Mouse (Mus musculus) heart, embryonic 10.5 days (tissue): Measurements from ENCODE around the gene Ppp2r5d. TPM values are rescaled to one million over a fixed set of nuclear protein-coding genes. Genes with fewer than 3 reads are reported as not detected.

ENCODE experiments used
- DNase-seq: peaks from one replicate; pipeline ENCODE4 v3.0.0-alpha.2; 2017; ENCODE audit warnings: low spot score
- H3K27ac ChIP-seq: fragments of 300-500 bp; sonication (generic); 2 replicates; pipeline ENCODE4 v1.5.1; 2016; ENCODE audit warnings: mild to moderate bottlenecking
- H3K27me3 ChIP-seq: fragments of 300-500 bp; sonication (generic); 2 replicates; pipeline ENCODE4 v1.6.1; 2016; ENCODE audit warnings: mild to moderate bottlenecking; ENCODE audit not compliant: poor library complexity, insufficient read depth, severe bottlenecking
- H3K36me3 ChIP-seq: fragments of 300-500 bp; sonication (generic); 2 replicates; pipeline ENCODE4 v1.6.1; 2016; ENCODE audit warnings: mild to moderate bottlenecking, moderate library complexity
- H3K4me1 ChIP-seq: fragments of 300-500 bp; sonication (generic); 2 replicates; pipeline ENCODE4 v1.6.1; 2016; ENCODE audit warnings: mild to moderate bottlenecking
- H3K4me3 ChIP-seq: fragments of 300-500 bp; sonication (generic); 2 replicates; pipeline ENCODE4 v1.5.1; 2016; ENCODE audit warnings: mild to moderate bottlenecking, moderate library complexity
- H3K9me3 ChIP-seq: fragments of 300-500 bp; sonication (generic); 2 replicates; pipeline ENCODE4 v1.6.1; 2016; ENCODE audit warnings: mild to moderate bottlenecking, moderate library complexity
- WGBS: fragments of 180-500 bp; shearing (Covaris S2); methylation state at CpG from one replicate; pipeline ENCODE4 v1.1.7; 2016; 5-methylcytosine and 5-hydroxymethylcytosine counted together
- polyA plus RNA-seq: library from polyadenylated mRNA; unstranded; fragments of >200 nt; fragmentation: Nextera tagmentation; extraction: Ambion mirVana; gene quantifications from 2 replicates; pipeline ENCODE4 v1.2.1, GENCODE M21; 2016

Ppp2r5d gene
- polyA plus RNA-seq, 1 experiment from 2014 or later: 103 TPM

DNA sequence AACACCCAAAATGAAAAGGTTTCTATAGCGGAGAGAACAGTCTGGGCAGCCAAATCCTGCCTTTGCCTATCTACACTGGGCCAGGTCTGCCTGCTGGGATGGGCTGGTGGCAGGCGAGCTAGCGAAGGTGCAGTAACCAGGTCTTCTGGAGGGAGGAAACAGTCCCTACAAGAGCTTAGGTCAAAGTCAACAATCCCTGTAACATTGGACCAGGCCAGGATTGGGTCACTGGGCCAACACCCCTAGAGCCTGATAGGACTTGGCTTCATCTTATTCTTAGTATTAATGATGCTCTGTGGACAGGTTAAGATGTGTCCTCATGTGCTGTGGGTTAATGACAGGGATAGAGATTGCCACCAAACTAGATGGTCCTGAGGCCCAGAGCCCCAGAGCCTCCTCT lies 29.1 kb upstream of the Ppp2r5d start:
- 91% methylated on average over 3 of the region's 3 CpGs for WGBS
- peaks cover 35% of the 10 kb centered on the region for H3K36me3 ChIP-seq
- peaks cover 14% of the 10 kb centered on the region for H3K27me3 ChIP-seq
- DNase-seq: no peak
- no peaks in the 10 kb centered on the region for H3K9me3 ChIP-seq
- peaks cover 2% of the 10 kb centered on the region; the same call in 1 of the 2 replicates for H3K4me1 ChIP-seq
- no peak overlapping the region for H3K27ac ChIP-seq
- H3K4me3 ChIP-seq: no peak overlapping the region

- DNase-seq: no peak
- no peaks in the 10 kb centered on the region for H3K9me3 ChIP-seq
- 17% methylated on average over 24 of the region's 24 CpGs for WGBS
- H3K36me3 ChIP-seq: peaks cover 14% of the 10 kb centered on the region
- peaks cover 32% of the 10 kb centered on the region for H3K4me1 ChIP-seq
- no peak within 1 kb of the TSS for H3K27ac ChIP-seq
- peak within 1 kb of the TSS; percentile 33 for H3K4me3 ChIP-seq
- peaks cover 27% of the 10 kb centered on the region for H3K27me3 ChIP-seq
Observed at GRCm38 (mm10) chr17:46728904-46729318, 24.0 kb upstream of the Ppp2r5d start, which contains the start of gene Gnmt. TSS of gene Gnmt (minus strand) at chr17:46729168.

DNA sequence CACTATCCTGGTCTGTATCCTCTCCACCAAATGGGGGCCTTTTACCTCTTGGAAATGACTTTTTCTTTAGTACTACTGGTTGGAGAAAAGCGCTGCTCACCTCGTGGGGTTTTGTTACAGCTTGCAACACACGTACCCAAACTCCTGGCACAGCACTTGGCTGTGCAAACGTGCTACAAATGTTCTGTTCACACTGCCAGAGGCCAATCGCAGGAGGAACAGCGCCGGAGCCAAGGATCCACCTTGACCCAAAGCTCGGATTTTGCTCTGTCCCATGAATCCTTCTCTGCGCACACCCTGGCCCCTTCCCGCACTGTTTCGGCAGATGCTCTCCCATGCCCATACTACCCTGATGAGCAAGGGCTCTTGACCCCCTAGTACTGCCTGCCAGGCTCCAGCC lies 23.6 kb upstream of the Ppp2r5d start:
- peaks cover 18% of the 10 kb centered on the region for H3K36me3 ChIP-seq
- peaks cover 27% of the 10 kb centered on the region for H3K27me3 ChIP-seq
- H3K9me3 ChIP-seq: no peaks in the 10 kb centered on the region
- peaks cover 32% of the 10 kb centered on the region for H3K4me1 ChIP-seq
- no peak overlapping the region for H3K27ac ChIP-seq
- peak overlapping the region; percentile 33; the same call in 1 of the 2 replicates for H3K4me3 ChIP-seq
- DNase-seq: no peak
- 42% methylated on average over 11 of the region's 11 CpGs for WGBS

DNA sequence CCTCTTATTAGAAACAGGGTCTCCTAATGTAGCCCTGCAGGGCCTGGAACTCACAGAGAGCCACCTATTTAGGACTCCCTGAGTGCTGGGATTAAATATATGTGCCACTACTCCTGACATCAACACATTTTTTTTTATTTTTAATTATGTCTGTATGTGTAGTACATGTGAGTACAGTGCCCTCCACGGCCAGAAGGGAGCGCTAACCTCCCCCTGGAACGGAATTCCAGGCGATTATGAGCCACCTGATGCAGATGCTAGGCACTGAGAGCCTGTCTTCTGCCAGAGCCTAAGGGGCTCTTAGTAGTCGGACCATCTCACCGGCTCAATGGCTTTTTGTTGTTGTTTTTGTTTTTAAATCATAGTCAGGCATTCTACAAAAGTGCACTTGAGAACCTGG lies 23.1 kb upstream of the Ppp2r5d start:
- 32% methylated on average over 6 of the region's 6 CpGs for WGBS
- Histone ChIP-seq H3K36me3 (peaks cover 23% of the 10 kb centered on the region), H3K27me3 (peaks cover 27% of the 10 kb centered on the region), H3K4me3 (no peak overlapping the region), H3K27ac (no peak overlapping the region), H3K4me1 (peaks cover 32% of the 10 kb centered on the region), H3K9me3 (no peaks in the 10 kb centered on the region)
- no peak for DNase-seq

DNA sequence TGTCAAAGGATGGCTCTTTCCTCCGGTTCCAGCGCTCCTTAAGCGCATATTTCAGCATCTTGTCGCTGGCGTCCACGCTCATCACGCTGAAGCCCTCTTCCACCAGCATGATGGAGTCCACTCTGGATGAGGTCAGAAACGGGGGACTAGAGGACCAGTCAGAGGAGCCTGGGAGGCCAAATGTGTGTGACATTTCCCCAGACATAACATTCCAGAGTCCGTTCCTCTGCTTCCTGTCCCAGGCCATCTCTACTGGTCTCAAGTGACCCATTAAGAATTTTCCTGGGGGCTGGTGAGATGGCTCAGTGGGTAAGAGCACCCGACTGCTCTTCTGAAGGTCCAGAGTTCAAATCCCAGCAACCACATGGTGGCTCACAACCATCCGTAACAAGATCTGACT lies 22.4 kb upstream of the Ppp2r5d start:
- DNase-seq: no peak
- WGBS: 89% methylated on average over 11 of the region's 11 CpGs
- Histone ChIP-seq H3K9me3 (no peaks in the 10 kb centered on the region), H3K27me3 (peaks cover 27% of the 10 kb centered on the region), H3K4me3 (no peak overlapping the region), H3K4me1 (peaks cover 32% of the 10 kb centered on the region), H3K36me3 (peaks cover 28% of the 10 kb centered on the region), H3K27ac (no peak overlapping the region; the same call in 1 of the 2 replicates)

GRCm38 (mm10) chr17:46725731-46726645 lies 21.1 kb upstream of the Ppp2r5d start:
- H3K27me3 ChIP-seq: peaks cover 27% of the 10 kb centered on the region
- peaks cover 32% of the 10 kb centered on the region for H3K4me1 ChIP-seq
- no peak for DNase-seq
- H3K9me3 ChIP-seq: no peaks in the 10 kb centered on the region
- no peak overlapping the region for H3K4me3 ChIP-seq
- 87% methylated on average over 26 of the region's 26 CpGs for WGBS
- no peak overlapping the region for H3K27ac ChIP-seq
- H3K36me3 ChIP-seq: peaks cover 41% of the 10 kb centered on the region

- 44% methylated on average over 9 of the region's 9 CpGs for WGBS
- H3K9me3 ChIP-seq: no peaks in the 10 kb centered on the region
- peak; percentile 86 for DNase-seq
- peaks cover 26% of the 10 kb centered on the region for H3K27me3 ChIP-seq
- peaks cover 48% of the 10 kb centered on the region for H3K36me3 ChIP-seq
- H3K27ac ChIP-seq: 0 out of 2 replicates have a peak overlapping the region, but pooled peaks have one; percentile 26
- peak overlapping the region; percentile 3; the same call in 1 of the 2 replicates for H3K4me3 ChIP-seq
- peaks cover 32% of the 10 kb centered on the region for H3K4me1 ChIP-seq
Observed at GRCm38 (mm10) chr17:46725273-46725672, 20.4 kb upstream of the Ppp2r5d start.

DNA sequence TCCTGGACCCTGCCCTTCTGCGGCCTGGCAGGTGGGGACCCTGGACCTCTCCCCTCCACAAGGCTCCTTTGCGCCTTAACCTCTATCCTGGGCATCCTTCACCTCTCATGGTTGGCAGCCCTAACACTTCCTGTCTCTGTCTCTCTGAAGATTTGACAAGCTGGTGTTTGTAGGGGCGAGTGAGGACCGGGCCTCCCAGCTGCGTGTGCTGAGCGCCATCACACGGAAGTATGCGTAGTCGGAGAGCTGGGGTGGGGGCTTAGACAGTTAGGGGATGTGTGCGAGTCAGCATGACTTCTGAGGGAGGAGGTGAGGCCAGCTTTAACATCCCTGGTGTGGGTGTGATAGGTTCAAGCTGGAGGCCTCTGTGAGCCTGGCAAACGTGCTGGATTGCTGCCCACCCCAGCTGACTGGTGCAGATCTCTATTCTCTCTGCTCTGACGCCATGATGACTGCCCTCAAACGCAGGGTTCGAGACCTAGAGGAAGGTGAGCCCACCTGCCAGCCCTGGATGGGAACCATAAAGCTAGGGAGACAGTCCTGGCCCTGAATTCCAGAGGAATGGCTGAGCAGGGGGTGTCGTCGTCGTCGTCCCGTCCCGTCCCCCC lies 19.7 kb upstream of the Ppp2r5d start:
- WGBS: 82% methylated on average over 20 of the region's 20 CpGs
- no peak for DNase-seq
- Histone ChIP-seq H3K9me3 (no peaks in the 10 kb centered on the region), H3K4me1 (peaks cover 32% of the 10 kb centered on the region), H3K27me3 (peaks cover 19% of the 10 kb centered on the region), H3K4me3 (no peak overlapping the region), H3K27ac (no peak overlapping the region), H3K36me3 (peaks cover 50% of the 10 kb centered on the region)

DNA sequence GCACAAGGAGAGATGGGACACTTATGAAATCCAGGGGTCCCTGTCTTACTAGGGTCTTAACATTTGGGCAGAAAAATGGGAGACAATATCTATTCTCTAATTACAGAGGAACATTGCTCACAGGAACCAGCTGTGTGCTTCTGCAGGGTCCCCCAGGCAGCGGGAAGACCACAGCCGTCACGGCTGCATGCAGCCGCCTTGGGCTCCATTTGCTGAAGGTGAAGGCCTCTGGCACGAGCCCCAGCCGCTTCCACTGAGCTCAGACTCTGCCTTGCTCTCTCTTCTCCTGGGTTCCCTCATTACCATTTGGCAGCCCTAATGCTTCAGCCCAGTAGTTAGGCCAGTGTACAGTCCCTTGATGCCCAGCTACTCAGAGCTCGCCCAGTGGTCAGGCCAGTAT lies 16.2 kb upstream of the Ppp2r5d start:
- H3K4me1 ChIP-seq: peaks cover 13% of the 10 kb centered on the region
- H3K27ac ChIP-seq: no peak overlapping the region
- H3K9me3 ChIP-seq: no peaks in the 10 kb centered on the region
- no peak overlapping the region for H3K4me3 ChIP-seq
- DNase-seq: no peak
- H3K36me3 ChIP-seq: peaks cover 62% of the 10 kb centered on the region
- 83% methylated on average over 7 of the region's 7 CpGs for WGBS
- H3K27me3 ChIP-seq: no peaks in the 10 kb centered on the region

GRCm38 (mm10) chr17:46714756-46715481 lies 10.0 kb upstream of the Ppp2r5d start:
- H3K9me3 ChIP-seq: no peaks in the 10 kb centered on the region
- H3K4me1 ChIP-seq: peaks cover 18% of the 10 kb centered on the region
- no peak overlapping the region for H3K27ac ChIP-seq
- no peak for DNase-seq
- H3K4me3 ChIP-seq: no peak overlapping the region
- 92% methylated on average over 11 of the region's 11 CpGs for WGBS
- no peaks in the 10 kb centered on the region for H3K27me3 ChIP-seq
- H3K36me3 ChIP-seq: peaks cover 38% of the 10 kb centered on the region

- Histone ChIP-seq H3K9me3 (no peaks in the 10 kb centered on the region), H3K4me3 (no peak overlapping the region), H3K36me3 (peaks cover 38% of the 10 kb centered on the region), H3K4me1 (peaks cover 18% of the 10 kb centered on the region), H3K27ac (no peak overlapping the region), H3K27me3 (no peaks in the 10 kb centered on the region)
- no peak for DNase-seq
- WGBS: 90% methylated on average over 9 of the region's 9 CpGs
Observed at GRCm38 (mm10) chr17:46713849-46714248, 8.9 kb upstream of the Ppp2r5d start.

GRCm38 (mm10) chr17:46712442-46712841 lies 7.5 kb upstream of the Ppp2r5d start:
- Histone ChIP-seq H3K4me1 (peaks cover 18% of the 10 kb centered on the region), H3K4me3 (peak overlapping the region; percentile 100), H3K36me3 (peaks cover 36% of the 10 kb centered on the region), H3K27ac (no peak overlapping the region), H3K9me3 (no peaks in the 10 kb centered on the region), H3K27me3 (no peaks in the 10 kb centered on the region)
- DNase-seq: no peak
- WGBS: 66% methylated on average over 7 of the region's 7 CpGs
